Comparison of ENCODE assay signal across 9 mouse cellular contexts in the genomic region with DNA sequence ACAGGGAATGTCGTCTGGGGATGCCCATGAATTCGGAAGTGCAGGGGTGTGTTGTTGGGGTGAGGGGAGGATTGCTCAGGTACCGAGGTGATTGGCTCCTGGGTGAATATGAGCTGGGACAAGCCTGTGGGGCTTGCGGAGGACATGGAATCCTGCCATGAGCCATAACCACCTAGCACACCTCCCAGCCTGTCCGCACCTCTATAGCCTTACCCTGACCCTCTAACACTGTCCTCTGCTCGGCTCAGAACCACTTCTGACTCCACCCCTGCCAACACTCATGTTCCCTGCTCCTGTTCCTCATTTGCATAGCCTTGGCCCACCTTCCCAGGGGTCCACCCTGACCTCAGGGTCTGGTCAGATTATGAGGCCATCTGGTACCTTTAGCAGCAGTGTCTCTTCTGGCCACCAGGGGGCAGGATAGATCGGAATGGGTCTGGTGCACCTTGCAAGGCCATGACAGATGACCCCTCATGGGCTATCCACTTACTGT. TPM values are rescaled to one million over a fixed set of nuclear protein-coding genes. Genes with fewer than 3 reads are reported as not detected.
DNase-seq lines count a peak whose midpoint lies in the region; ATAC-seq lines count a peak whose summit lies in the region.
"Had no signal": no experiment of that assay in that cellular context is flagged by ENCODE, and none has a peak within 500 bp of the region (broad histone marks: within the 10 kb centered on the region; RNA-seq: fewer than 3 reads in every experiment).

No protein-coding gene starts in this region.

- no peak for ATAC-seq in cerebellum, adult (ENCODE audit: insufficient number of reproducible peaks, low FRiP score, low TSS enrichment)
- ATAC-seq in embryonic facial prominence, embryonic 11.5 days (replicated peaks; ENCODE audit: insufficient number of reproducible peaks, low FRiP score, low TSS enrichment, low read depth) = no peak
- ATAC-seq in liver, embryonic 13.5 days (ENCODE audit: low read depth) = peak; percentile 15; the same call in 1 of the 2 replicates

- H3K4me3 ChIP-seq in embryonic facial prominence, embryonic 11.5 days (ENCODE audit: low read depth, low read length) = no peak overlapping the region
- H3K4me3 ChIP-seq in liver, embryonic 13.5 days (replicated peaks) = no peak overlapping the region
- H3K4me3 ChIP-seq: heart, embryonic 15.5 days had no signal

- peak; percentile 68 for DNase-seq in cerebellum, adult 11 months
- peak; percentile 34 to 68 for DNase-seq in spleen, postnatal 10 days (ENCODE audit: low spot score in 2 of 2)
- no peak for DNase-seq in spleen, adult 12 weeks (ENCODE audit: low spot score)
- peak; percentile 46 for DNase-seq in embryonic facial prominence, embryonic 11.5 days (ENCODE audit: low spot score)
- no peak for DNase-seq in liver, embryonic 13.5 days
- DNase-seq in testis, postnatal 10 days (ENCODE audit: low spot score) = peak; percentile 73
- DNase-seq in right cerebral cortex, adult 18-20 months = no peak

- no peak overlapping the region for H3K9ac ChIP-seq in embryonic facial prominence, embryonic 11.5 days (replicated peaks; ENCODE audit: low read length)
- no peak overlapping the region for H3K9ac ChIP-seq in liver, embryonic 13.5 days
- H3K9ac ChIP-seq: heart, embryonic 15.5 days had no signal

- H3K27ac ChIP-seq in embryonic facial prominence, embryonic 11.5 days (replicated peaks; ENCODE audit: low read depth, low read length) = no peak overlapping the region
- no peak overlapping the region for H3K27ac ChIP-seq in liver, embryonic 13.5 days
- H3K27ac ChIP-seq: heart, embryonic 15.5 days had no signal

- peaks cover 33% of the 10 kb centered on the region for H3K27me3 ChIP-seq in embryonic facial prominence, embryonic 11.5 days (ENCODE audit: control insufficient read depth, insufficient read depth, low read length)
- peaks cover 63% of the 10 kb centered on the region for H3K27me3 ChIP-seq in liver, embryonic 13.5 days

- H3K4me2 ChIP-seq in embryonic facial prominence, embryonic 11.5 days (ENCODE audit: low read depth, low read length) = no peak overlapping the region
- no peak overlapping the region for H3K4me2 ChIP-seq in liver, embryonic 13.5 days
- H3K4me2 ChIP-seq: heart, embryonic 15.5 days had no signal

- no peaks in the 10 kb centered on the region for H3K9me3 ChIP-seq in embryonic facial prominence, embryonic 11.5 days (replicated peaks; ENCODE audit: control insufficient read depth, low read length)
- H3K9me3 ChIP-seq in liver, embryonic 13.5 days (replicated peaks) = no peaks in the 10 kb centered on the region
- H3K9me3 ChIP-seq: heart, embryonic 15.5 days had no signal

- WGBS in embryonic facial prominence, embryonic 11.5 days = 47% methylated on average over 7 of the region's 7 CpGs
- 37% methylated on average over 7 of the region's 7 CpGs for WGBS in liver, embryonic 13.5 days (ENCODE audit: insufficient replicate concordance)

- H3K4me1 ChIP-seq in embryonic facial prominence, embryonic 11.5 days (ENCODE audit: control insufficient read depth, insufficient read depth, low read length) = no peaks in the 10 kb centered on the region
- H3K4me1 ChIP-seq in liver, embryonic 13.5 days (replicated peaks) = peaks cover 4% of the 10 kb centered on the region; the same call in 1 of the 2 replicates

- no peaks in the 10 kb centered on the region for H3K36me3 ChIP-seq in embryonic facial prominence, embryonic 11.5 days (replicated peaks; ENCODE audit: control insufficient read depth, insufficient read depth, low read depth, low read length)
- no peaks in the 10 kb centered on the region for H3K36me3 ChIP-seq in liver, embryonic 13.5 days
- H3K36me3 ChIP-seq: heart, embryonic 15.5 days had no signal

RNA-seq across cellular contexts. Expression of a gene that starts 18.5 kb away (rescaled TPM):
- 5.7 and 6.9 TPM in 2 replicates for polyA plus RNA-seq in embryonic facial prominence, embryonic 11.5 days (2014; fragmentation: Nextera tagmentation; extraction: Ambion mirVana)
- polyA plus RNA-seq in liver, embryonic 13.5 days (2015; fragmentation: Nextera tagmentation; extraction: Ambion mirVana) = 1.2 and 1.4 TPM in 2 replicates

Comparison
In these comparisons a context has a peak if more than half of its experiments do, and no peak if none do; other contexts are left out.
1. DNase-seq: peak in cerebellum, adult 11 months (single experiment), spleen, postnatal 10 days (2 of 2), embryonic facial prominence, embryonic 11.5 days (single experiment) and testis, postnatal 10 days (single experiment); none in spleen, adult 12 weeks (single experiment), liver, embryonic 13.5 days (single experiment) and right cerebral cortex, adult 18-20 months (single experiment).